Mouse (Mus musculus) liver, embryonic 18 days (tissue): ENCODE results near the gene Lhfpl3. TPM values are rescaled to one million over a fixed set of nuclear protein-coding genes. Genes with fewer than 3 reads are reported as not detected.

Experiments
- polyA plus RNA-seq: library from polyadenylated mRNA; depleted of rRNA; stranded (reverse); fragments of >200 nt; gene quantifications from 2 replicates; pipeline ENCODE4 v1.2.3, GENCODE M21; 2012; rRNA removed

Lhfpl3 gene
- polyA plus RNA-seq: 0.01 TPM in 1 of 2 replicates, not detected in the other

GRCm38 (mm10) chr5:22745885-22746532 lies at the start of gene Lhfpl3:
Gene Lhfpl3 (plus strand): TSS chr5:22746059.

Other genes with a start within 250 kb of the Lhfpl3 start
- 6.7 and 6.9 TPM in 2 replicates for gene Orc5, start 195.6 kb upstream of the Lhfpl3 start, polyA plus RNA-seq